Mouse (Mus musculus) spleen, adult 12 weeks (tissue): Measurements from ENCODE around the gene Blmh.

Experiments used
- DNase-seq: peaks from one replicate; pipeline ENCODE4 v3.0.0; 2022; ENCODE audit warnings: low spot score

Blmh gene

GRCm38 (mm10) chr11:76924759-76925236, at the start of gene Blmh:
Gene Blmh (plus strand): TSS chr11:76924809.
- DNase-seq: no peak

GRCm38 (mm10) chr11:76879816-76880215, 44.8 kb upstream of the Blmh start:
- no peak for DNase-seq

- no peak for DNase-seq
These were observed 40.2 kb upstream of the Blmh start for GRCm38 (mm10) chr11:76884451-76884850.

- DNase-seq: no peak
These were observed 35.1 kb upstream of the Blmh start for GRCm38 (mm10) chr11:76889339-76890164.

GRCm38 (mm10) chr11:76891171-76891570, 33.4 kb upstream of the Blmh start:
- DNase-seq: no peak

- DNase-seq: no peak
These were observed 32.8 kb upstream of the Blmh start for GRCm38 (mm10) chr11:76891738-76892349.

- no peak for DNase-seq
These were observed 31.6 kb upstream of the Blmh start for GRCm38 (mm10) chr11:76892972-76893371.

- no peak for DNase-seq
These were observed 31.0 kb upstream of the Blmh start for GRCm38 (mm10) chr11:76893570-76893969.

- no peak for DNase-seq
These were observed 30.4 kb upstream of the Blmh start for GRCm38 (mm10) chr11:76894240-76894639.

- DNase-seq: no peak
These were observed 28.2 kb upstream of the Blmh start for GRCm38 (mm10) chr11:76896360-76896759.

GRCm38 (mm10) chr11:76897126-76897525, 27.5 kb upstream of the Blmh start:
- no peak for DNase-seq

- DNase-seq: no peak
These were observed 26.7 kb upstream of the Blmh start for GRCm38 (mm10) chr11:76897871-76898270.

GRCm38 (mm10) chr11:76898751-76899150, 25.9 kb upstream of the Blmh start:
- DNase-seq: no peak

- no peak for DNase-seq
These were observed 24.6 kb upstream of the Blmh start for GRCm38 (mm10) chr11:76899758-76900738.

GRCm38 (mm10) chr11:76901579-76902361, 22.8 kb upstream of the Blmh start, which contains the start of gene Tmigd1:
Gene Tmigd1 (plus strand): TSS chr11:76902159.
- no peak for DNase-seq

- no peak for DNase-seq
These were observed 20.3 kb upstream of the Blmh start for GRCm38 (mm10) chr11:76904340-76904739.

- no peak for DNase-seq
These were observed 16.0 kb upstream of the Blmh start for GRCm38 (mm10) chr11:76908651-76909050.

GRCm38 (mm10) chr11:76911325-76912054, 13.1 kb upstream of the Blmh start:
- DNase-seq: no peak

GRCm38 (mm10) chr11:76912055-76912395, 12.6 kb upstream of the Blmh start:
- DNase-seq: no peak

GRCm38 (mm10) chr11:76914366-76914765, 10.2 kb upstream of the Blmh start:
- no peak for DNase-seq
